Mouse (Mus musculus): ENCODE measurements around the gene Olfr1181. TPM values are rescaled to one million over a fixed set of nuclear protein-coding genes. Genes with fewer than 3 reads are reported as not detected.
"Not testable (repeated sequence)": the region's sequence is repeated elsewhere in the genome, so short reads cannot be mapped to it uniquely, and the experiment has no call there.

The Olfr1181 gene
- polyA plus RNA-seq (2015; fragmentation: Nextera tagmentation; extraction: Ambion mirVana), result not detected in 2 replicates

GRCm38 (mm10) chr2:88426071-88426470, at the start of gene Olfr1181:
Olfr1181 (minus strand) TSS chr2:88426171.
- WGBS, result 77% methylated on average over 1 of the region's 1 CpGs
- H3K9me3 ChIP-seq (ENCODE audit: control insufficient read depth, low read length), result no peaks in the 10 kb centered on the region
- no peak for ATAC-seq
- H3K9ac ChIP-seq (ENCODE audit: low read depth, low read length), result no peak within 1 kb of the TSS
- H3K27ac ChIP-seq (ENCODE audit: low read length), result no peak within 1 kb of the TSS
- no peaks in the 10 kb centered on the region for H3K36me3 ChIP-seq (ENCODE audit: control insufficient read depth, insufficient read depth, low read length)
- no peaks in the 10 kb centered on the region for H3K4me1 ChIP-seq (ENCODE audit: control insufficient read depth, insufficient read depth, low read length)
- H3K4me2 ChIP-seq (ENCODE audit: low read depth, low read length), result no peak within 1 kb of the TSS
- H3K4me3 ChIP-seq (ENCODE audit: low read length), result no peak within 1 kb of the TSS
- H3K27me3 ChIP-seq (replicated peaks; ENCODE audit: control insufficient read depth, insufficient read depth, low read length), result no peaks in the 10 kb centered on the region

- not testable (repeated sequence) for H3K36me3 ChIP-seq (ENCODE audit: control insufficient read depth, insufficient read depth, low read length); H3K4me3 ChIP-seq (ENCODE audit: low read length); H3K27me3 ChIP-seq (replicated peaks; ENCODE audit: control insufficient read depth, insufficient read depth, low read length); H3K9me3 ChIP-seq (ENCODE audit: control insufficient read depth, low read length); H3K4me2 ChIP-seq (ENCODE audit: low read depth, low read length); ATAC-seq; H3K4me1 ChIP-seq (ENCODE audit: control insufficient read depth, insufficient read depth, low read length); H3K9ac ChIP-seq (ENCODE audit: low read depth, low read length); H3K27ac ChIP-seq (ENCODE audit: low read length)
- 92% methylated on average over 1 of the region's 1 CpGs for WGBS
These were observed 28.6 kb upstream of the Olfr1181 start, which contains the start of gene Olfr1183 for GRCm38 (mm10) chr2:88454567-88454966. Olfr1183 (plus strand) TSS chr2:88454867.

GRCm38 (mm10) chr2:88449031-88449430, 23.1 kb upstream of the Olfr1181 start, which contains the start of gene Gm13757:
Gm13757 (minus strand) TSS chr2:88449131.
- WGBS, result 79% methylated on average over 1 of the region's 1 CpGs
- Histone ChIP-seq H3K4me2 (ENCODE audit: low read depth, low read length) (no peak within 1 kb of the TSS), H3K27ac (ENCODE audit: low read length) (no peak within 1 kb of the TSS), H3K4me3 (ENCODE audit: low read length) (no peak within 1 kb of the TSS), H3K9me3 (ENCODE audit: control insufficient read depth, low read length) (no peaks in the 10 kb centered on the region), H3K9ac (ENCODE audit: low read depth, low read length) (no peak within 1 kb of the TSS), H3K4me1 (ENCODE audit: control insufficient read depth, insufficient read depth, low read length) (no peaks in the 10 kb centered on the region), H3K36me3 (ENCODE audit: control insufficient read depth, insufficient read depth, low read length) (no peaks in the 10 kb centered on the region), H3K27me3 (replicated peaks; ENCODE audit: control insufficient read depth, insufficient read depth, low read length) (no peaks in the 10 kb centered on the region)
- no peak for ATAC-seq

- H3K4me3 ChIP-seq (ENCODE audit: low read length), result no peak within 1 kb of the TSS
- no peaks in the 10 kb centered on the region for H3K27me3 ChIP-seq (replicated peaks; ENCODE audit: control insufficient read depth, insufficient read depth, low read length)
- ATAC-seq, result no peak
- H3K27ac ChIP-seq (ENCODE audit: low read length), result no peak within 1 kb of the TSS
- H3K4me2 ChIP-seq (ENCODE audit: low read depth, low read length), result no peak within 1 kb of the TSS
- H3K9ac ChIP-seq (ENCODE audit: low read depth, low read length), result no peak within 1 kb of the TSS
- no peaks in the 10 kb centered on the region for H3K9me3 ChIP-seq (ENCODE audit: control insufficient read depth, low read length)
- H3K4me1 ChIP-seq (ENCODE audit: control insufficient read depth, insufficient read depth, low read length), result no peaks in the 10 kb centered on the region
- WGBS, result 62% methylated on average over 2 of the region's 2 CpGs
- no peaks in the 10 kb centered on the region for H3K36me3 ChIP-seq (ENCODE audit: control insufficient read depth, insufficient read depth, low read length)
These were observed 6.9 kb downstream of the Olfr1181 start, which contains the start of gene Olfr1180 for GRCm38 (mm10) chr2:88419051-88419450. Olfr1180 (minus strand) TSS chr2:88419151.

- no peaks in the 10 kb centered on the region for H3K27me3 ChIP-seq (replicated peaks; ENCODE audit: control insufficient read depth, insufficient read depth, low read length)
- H3K4me2 ChIP-seq (ENCODE audit: low read depth, low read length), result no peak within 1 kb of the TSS
- H3K4me1 ChIP-seq (ENCODE audit: control insufficient read depth, insufficient read depth, low read length), result no peaks in the 10 kb centered on the region
- 75% methylated on average over 3 of the region's 3 CpGs for WGBS
- no peaks in the 10 kb centered on the region for H3K9me3 ChIP-seq (ENCODE audit: control insufficient read depth, low read length)
- H3K36me3 ChIP-seq (ENCODE audit: control insufficient read depth, insufficient read depth, low read length), result no peaks in the 10 kb centered on the region
- no peak within 1 kb of the TSS for H3K4me3 ChIP-seq (ENCODE audit: low read length)
- no peak within 1 kb of the TSS for H3K27ac ChIP-seq (ENCODE audit: low read length)
- no peak within 1 kb of the TSS for H3K9ac ChIP-seq (ENCODE audit: low read depth, low read length)
- ATAC-seq, result no peak
These were observed 19.6 kb downstream of the Olfr1181 start, which contains the start of gene Olfr1179 for GRCm38 (mm10) chr2:88406353-88406752. Olfr1179 (minus strand) TSS chr2:88406453.

GRCm38 (mm10) chr2:88386762-88387161, 39.2 kb downstream of the Olfr1181 start, which contains the start of gene Olfr1178:
Olfr1178 (plus strand) TSS chr2:88387062.
- Histone ChIP-seq H3K27me3 (replicated peaks; ENCODE audit: control insufficient read depth, insufficient read depth, low read length) (no peaks in the 10 kb centered on the region), H3K27ac (ENCODE audit: low read length) (no peak within 1 kb of the TSS), H3K36me3 (ENCODE audit: control insufficient read depth, insufficient read depth, low read length) (no peaks in the 10 kb centered on the region), H3K4me3 (ENCODE audit: low read length) (no peak within 1 kb of the TSS), H3K4me1 (ENCODE audit: control insufficient read depth, insufficient read depth, low read length) (no peaks in the 10 kb centered on the region), H3K9me3 (ENCODE audit: control insufficient read depth, low read length) (no peaks in the 10 kb centered on the region), H3K9ac (ENCODE audit: low read depth, low read length) (no peak within 1 kb of the TSS), H3K4me2 (ENCODE audit: low read depth, low read length) (no peak within 1 kb of the TSS)
- 89% methylated on average over 1 of the region's 1 CpGs for WGBS
- no peak for ATAC-seq

Other genes starting within 250 kb of the Olfr1181 start
- gene Olfr1168, start 244.3 kb downstream of the Olfr1181 start, polyA plus RNA-seq (2015; fragmentation: Nextera tagmentation; extraction: Ambion mirVana), result not detected in 2 replicates
- not detected in 2 replicates for gene Olfr1170, start 197.8 kb downstream of the Olfr1181 start, polyA plus RNA-seq (2015; fragmentation: Nextera tagmentation; extraction: Ambion mirVana)
- not detected in 2 replicates for gene Olfr1173, start 146.3 kb downstream of the Olfr1181 start, polyA plus RNA-seq (2015; fragmentation: Nextera tagmentation; extraction: Ambion mirVana)
- 0.11 TPM in 1 of 2 replicates, not detected in the other for gene Olfr1174-ps, start 111.0 kb downstream of the Olfr1181 start, polyA plus RNA-seq (2015; fragmentation: Nextera tagmentation; extraction: Ambion mirVana)
- gene Olfr1175-ps, start 99.0 kb downstream of the Olfr1181 start, polyA plus RNA-seq (2015; fragmentation: Nextera tagmentation; extraction: Ambion mirVana), result not detected in 2 replicates
- not detected in 2 replicates for gene Olfr1176, start 89.5 kb downstream of the Olfr1181 start, polyA plus RNA-seq (2015; fragmentation: Nextera tagmentation; extraction: Ambion mirVana)
- gene Olfr1177-ps, start 79.7 kb downstream of the Olfr1181 start, polyA plus RNA-seq (2015; fragmentation: Nextera tagmentation; extraction: Ambion mirVana), result not detected in 2 replicates
- not detected in 2 replicates for gene Olfr1178, start 39.1 kb downstream of the Olfr1181 start, polyA plus RNA-seq (2015; fragmentation: Nextera tagmentation; extraction: Ambion mirVana)
- not detected in 2 replicates for gene Olfr1179, start 19.7 kb downstream of the Olfr1181 start, polyA plus RNA-seq (2015; fragmentation: Nextera tagmentation; extraction: Ambion mirVana)
- not detected in 2 replicates for gene Olfr1180, start 7.0 kb downstream of the Olfr1181 start, polyA plus RNA-seq (2015; fragmentation: Nextera tagmentation; extraction: Ambion mirVana)
- not detected in 2 replicates for gene Gm13757, start 23.0 kb upstream of the Olfr1181 start, polyA plus RNA-seq (2015; fragmentation: Nextera tagmentation; extraction: Ambion mirVana)
- not detected in 2 replicates for gene Olfr1183, start 28.7 kb upstream of the Olfr1181 start, polyA plus RNA-seq (2015; fragmentation: Nextera tagmentation; extraction: Ambion mirVana)
- gene Olfr1184, start 57.4 kb upstream of the Olfr1181 start, polyA plus RNA-seq (2015; fragmentation: Nextera tagmentation; extraction: Ambion mirVana), result not detected in 2 replicates
- gene Olfr1185-ps1, start 67.1 kb upstream of the Olfr1181 start, polyA plus RNA-seq (2015; fragmentation: Nextera tagmentation; extraction: Ambion mirVana), result not detected in 2 replicates
- gene Olfr1186, start 92.4 kb upstream of the Olfr1181 start, polyA plus RNA-seq (2015; fragmentation: Nextera tagmentation; extraction: Ambion mirVana), result not detected in 2 replicates
- not detected in 2 replicates for gene Olfr1188, start 130.8 kb upstream of the Olfr1181 start, polyA plus RNA-seq (2015; fragmentation: Nextera tagmentation; extraction: Ambion mirVana)
- gene Olfr1189, start 160.3 kb upstream of the Olfr1181 start, polyA plus RNA-seq (2015; fragmentation: Nextera tagmentation; extraction: Ambion mirVana), result not detected in 2 replicates
- gene Olfr1191-ps1, start 214.4 kb upstream of the Olfr1181 start, polyA plus RNA-seq (2015; fragmentation: Nextera tagmentation; extraction: Ambion mirVana), result not detected in 2 replicates
- not detected in 2 replicates for gene Olfr1192-ps1, start 222.3 kb upstream of the Olfr1181 start, polyA plus RNA-seq (2015; fragmentation: Nextera tagmentation; extraction: Ambion mirVana)
- not detected in 2 replicates for gene Olfr1193, start 249.5 kb upstream of the Olfr1181 start, polyA plus RNA-seq (2015; fragmentation: Nextera tagmentation; extraction: Ambion mirVana)

Measured in intestine, embryonic 16.5 days (tissue).